Mouse (Mus musculus) hindbrain, embryonic 16.5 days (tissue): ENCODE data around the gene Camta1. TPM values are rescaled to one million over a fixed set of nuclear protein-coding genes. Genes with fewer than 3 reads are reported as not detected.

ENCODE experiments used
- ATAC-seq: fragments of 200-750 bp; cut with Nextera tagmentation; 2 replicates; pipeline ENCODE4 v1.8.0; 2017; ENCODE audit warnings: moderate TSS enrichment, moderate library complexity
- H3K27ac ChIP-seq: fragments of 300-500 bp; sonication (generic); 2 replicates; pipeline ENCODE4 v1.5.1; 2014; ENCODE audit warnings: low read depth, mild to moderate bottlenecking, control low read depth, low read length, moderate library complexity
- H3K27me3 ChIP-seq: fragments of 300-500 bp; sonication (generic); replicated peaks from 2 replicates; pipeline ENCODE4 v1.6.1; 2014; ENCODE audit warnings: low read length; ENCODE audit not compliant: control insufficient read depth, insufficient read depth
- H3K36me3 ChIP-seq: fragments of 300-500 bp; sonication (generic); 2 replicates; pipeline ENCODE4 v1.6.1; 2014; ENCODE audit warnings: mild to moderate bottlenecking, low read length, moderate library complexity, mixed read lengths; ENCODE audit not compliant: control insufficient read depth, insufficient read depth
- H3K4me1 ChIP-seq: fragments of 300-500 bp; sonication (generic); 2 replicates; pipeline ENCODE4 v1.6.1; 2014; ENCODE audit warnings: low read depth, low read length; ENCODE audit not compliant: control insufficient read depth, insufficient read depth
- H3K4me2 ChIP-seq: fragments of 300-500 bp; sonication (generic); 2 replicates; pipeline ENCODE4 v1.6.1; 2014; ENCODE audit warnings: mild to moderate bottlenecking, low read length, control low read depth, moderate library complexity
- H3K4me3 ChIP-seq: fragments of 300-500 bp; sonication (generic); 2 replicates; pipeline ENCODE4 v1.5.1; 2014; ENCODE audit warnings: mild to moderate bottlenecking, low read length, control low read depth, moderate library complexity
- H3K9ac ChIP-seq: fragments of 300-500 bp; sonication (generic); 2 replicates; pipeline ENCODE4 v1.6.1; 2014; ENCODE audit warnings: low read depth, mild to moderate bottlenecking, control low read depth, low read length, moderate library complexity
- H3K9me3 ChIP-seq: fragments of 300-500 bp; sonication (generic); 2 replicates; pipeline ENCODE4 v1.6.1; 2014; ENCODE audit warnings: mild to moderate bottlenecking, low read length, moderate library complexity; ENCODE audit not compliant: control insufficient read depth
- WGBS: fragments of 180-500 bp; shearing (Covaris S2); extraction: QIAGEN DNeasy Blood & Tissue Kit; methylation state at CpG from one replicate; pipeline ENCODE4 v1.1.7; 2014; 5-methylcytosine and 5-hydroxymethylcytosine counted together
- polyA plus RNA-seq: library from polyadenylated mRNA; unstranded; fragments of >200 nt; fragmentation: Nextera tagmentation; extraction: Ambion mirVana; gene quantifications from 2 replicates; pipeline ENCODE4 v1.2.1, GENCODE M21; 2015

The Camta1 gene
- polyA plus RNA-seq, 1 experiment from 2014 or later, result 153 TPM

- WGBS, result 50% methylated on average over 9 of the region's 9 CpGs
- Histone ChIP-seq H3K9me3 (no peaks in the 10 kb centered on the region), H3K4me1 (peaks cover 36% of the 10 kb centered on the region), H3K27ac (peak overlapping the region; percentile 59), H3K9ac (peak overlapping the region; percentile 28; the same call in 1 of the 2 replicates), H3K4me2 (no peak overlapping the region), H3K27me3 (no peaks in the 10 kb centered on the region), H3K36me3 (no peaks in the 10 kb centered on the region), H3K4me3 (no peak overlapping the region)
- ATAC-seq, result no peak
Measured at GRCm38 (mm10) chr4:151130756-151131490, 730.8 kb downstream of the Camta1 start.

GRCm38 (mm10) chr4:151129725-151130557, 731.7 kb downstream of the Camta1 start:
- Histone ChIP-seq H3K4me3 (peak overlapping the region; percentile 50), H3K27me3 (no peaks in the 10 kb centered on the region), H3K9ac (peak overlapping the region; percentile 83), H3K36me3 (no peaks in the 10 kb centered on the region), H3K4me1 (peaks cover 36% of the 10 kb centered on the region), H3K9me3 (no peaks in the 10 kb centered on the region), H3K27ac (peak overlapping the region; percentile 99), H3K4me2 (peak overlapping the region; percentile 77)
- ATAC-seq, result no peak
- WGBS, result 51% methylated on average over 16 of the region's 16 CpGs

- H3K4me2 ChIP-seq, result peak overlapping the region; percentile 77
- H3K9me3 ChIP-seq, result no peaks in the 10 kb centered on the region
- peak; percentile 85 for ATAC-seq
- WGBS, result under 1% methylated on average over 67 of the region's 69 CpGs
- H3K36me3 ChIP-seq, result no peaks in the 10 kb centered on the region
- H3K27ac ChIP-seq, result peak overlapping the region; percentile 99
- peaks cover 36% of the 10 kb centered on the region for H3K4me1 ChIP-seq
- no peaks in the 10 kb centered on the region for H3K27me3 ChIP-seq
- H3K4me3 ChIP-seq, result peak overlapping the region; percentile 50
- peak overlapping the region; percentile 83 for H3K9ac ChIP-seq
Measured at GRCm38 (mm10) chr4:151128641-151129541, 732.8 kb downstream of the Camta1 start.

GRCm38 (mm10) chr4:151127636-151128548, 733.8 kb downstream of the Camta1 start:
- H3K9me3 ChIP-seq, result no peaks in the 10 kb centered on the region
- H3K4me1 ChIP-seq, result peaks cover 36% of the 10 kb centered on the region
- H3K4me3 ChIP-seq, result peak overlapping the region; percentile 50
- peak overlapping the region; percentile 83 for H3K9ac ChIP-seq
- peak overlapping the region; percentile 77 for H3K4me2 ChIP-seq
- no peaks in the 10 kb centered on the region for H3K27me3 ChIP-seq
- H3K36me3 ChIP-seq, result no peaks in the 10 kb centered on the region
- H3K27ac ChIP-seq, result peak overlapping the region; percentile 99
- peak; percentile 1 for ATAC-seq
- 2% methylated on average over 9 of the region's 10 CpGs for WGBS

- Histone ChIP-seq H3K4me3 (no peak overlapping the region), H3K36me3 (no peaks in the 10 kb centered on the region), H3K9ac (no peak overlapping the region), H3K4me1 (no peaks in the 10 kb centered on the region), H3K27me3 (no peaks in the 10 kb centered on the region), H3K9me3 (no peaks in the 10 kb centered on the region), H3K4me2 (no peak overlapping the region), H3K27ac (no peak overlapping the region)
- ATAC-seq, result no peak
- WGBS, result 69% methylated on average over 3 of the region's 3 CpGs
Measured at GRCm38 (mm10) chr4:151118883-151119282, 742.8 kb downstream of the Camta1 start.

- WGBS, result 90% methylated on average over 7 of the region's 7 CpGs
- Histone ChIP-seq H3K4me2 (no peak overlapping the region), H3K9me3 (no peaks in the 10 kb centered on the region), H3K4me3 (no peak overlapping the region), H3K4me1 (no peaks in the 10 kb centered on the region), H3K27ac (no peak overlapping the region), H3K36me3 (no peaks in the 10 kb centered on the region), H3K27me3 (no peaks in the 10 kb centered on the region), H3K9ac (no peak overlapping the region)
- ATAC-seq, result no peak
Measured at GRCm38 (mm10) chr4:151114574-151114973, 747.1 kb downstream of the Camta1 start.

- H3K27me3 ChIP-seq, result no peaks in the 10 kb centered on the region
- H3K4me3 ChIP-seq, result no peak overlapping the region
- ATAC-seq, result no peak
- whole genome bisulfite sequencing, result 62% methylated on average over 8 of the region's 8 CpGs
- no peaks in the 10 kb centered on the region for H3K9me3 ChIP-seq
- no peaks in the 10 kb centered on the region for H3K36me3 ChIP-seq
- H3K4me1 ChIP-seq, result peaks cover 5% of the 10 kb centered on the region
- no peak overlapping the region for H3K4me2 ChIP-seq
- H3K9ac ChIP-seq, result no peak overlapping the region
- H3K27ac ChIP-seq, result no peak overlapping the region
Measured at GRCm38 (mm10) chr4:151111226-151111625, 750.5 kb downstream of the Camta1 start.

- H3K27me3 ChIP-seq, result no peaks in the 10 kb centered on the region
- peaks cover 20% of the 10 kb centered on the region for H3K4me1 ChIP-seq
- H3K27ac ChIP-seq, result peak overlapping the region; percentile 90
- WGBS, result 1% methylated on average over 14 of the region's 20 CpGs
- no peak; the same call in 1 of the 2 replicates for ATAC-seq
- peak overlapping the region; percentile 85 for H3K4me3 ChIP-seq
- peak overlapping the region; percentile 79 for H3K9ac ChIP-seq
- H3K36me3 ChIP-seq, result no peaks in the 10 kb centered on the region
- peak overlapping the region; percentile 64 for H3K4me2 ChIP-seq
- H3K9me3 ChIP-seq, result no peaks in the 10 kb centered on the region
Measured at GRCm38 (mm10) chr4:151108834-151109241, 752.8 kb downstream of the Camta1 start.
